Mouse (Mus musculus) left cerebral cortex, adult 2 months (tissue): ENCODE measurements around the gene Zfp568. TPM values are rescaled to one million over a fixed set of nuclear protein-coding genes. Genes with fewer than 3 reads are reported as not detected.
"Not testable (repeated sequence)": the region's sequence is repeated elsewhere in the genome, so short reads cannot be mapped to it uniquely, and the experiment has no call there.

Experiments
- DNase-seq, 2 experiments: peaks; one replicate each; pipeline ENCODE4 v3.0.0; 2021 to 2022; ENCODE audit warnings: low spot score in 2 of 2, mixed read lengths in 1 of 2; ENCODE audit errors: extremely low spot score in 1 of 2
- H3K27ac ChIP-seq: fragments of 200-600 bp; 2 replicates; pipeline ENCODE4 v1.8.1; 2022
- H3K4me3 ChIP-seq: fragments of 200-600 bp; 2 replicates; pipeline ENCODE4 v1.8.1; 2022
- CTCF ChIP-seq: fragments of 200-600 bp; IDR thresholded peaks from 2 replicates; pipeline ENCODE4 v1.8.1; 2022; ENCODE audit warnings: antibody characterized with exemption, mild to moderate bottlenecking, moderate library complexity
- intact Hi-C: fragments of 180-260 bp; cut with DNase I; formaldehyde crosslinking; loops from one replicate; pipeline ENCODE4 v1.15.1; 2025
- total RNA-seq, 2 experiments: library from RNA; stranded (reverse); gene quantifications; 2 replicates each; pipeline ENCODE4 v1.2.3; 2021

Gene Zfp568
- total RNA-seq, 2 experiments from 2014 or later = 3.6 to 3.9 TPM

DNA sequence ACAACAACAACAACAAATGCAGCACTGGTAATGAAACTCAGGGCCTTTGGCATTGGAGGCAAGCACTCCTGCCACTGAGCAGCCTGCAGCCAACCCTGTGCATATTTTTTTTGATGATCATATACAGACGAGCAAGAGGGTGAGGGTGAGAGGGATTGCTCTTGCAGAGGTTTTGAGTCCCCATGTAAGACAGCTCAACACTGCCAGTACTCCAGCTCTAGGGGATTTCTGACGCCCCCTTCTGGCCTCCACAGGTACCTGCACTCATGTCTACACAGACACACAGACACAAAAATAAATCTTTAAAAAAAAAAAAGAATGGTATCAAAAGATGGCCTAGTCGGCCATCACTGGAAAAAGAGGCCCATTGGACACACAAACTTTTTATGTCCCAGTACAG lies 24.8 kb upstream of the Zfp568 start:
- no peak; the same call in 1 of the 2 replicates for TF ChIP-seq CTCF
- no peak overlapping the region for H3K27ac ChIP-seq

DNA sequence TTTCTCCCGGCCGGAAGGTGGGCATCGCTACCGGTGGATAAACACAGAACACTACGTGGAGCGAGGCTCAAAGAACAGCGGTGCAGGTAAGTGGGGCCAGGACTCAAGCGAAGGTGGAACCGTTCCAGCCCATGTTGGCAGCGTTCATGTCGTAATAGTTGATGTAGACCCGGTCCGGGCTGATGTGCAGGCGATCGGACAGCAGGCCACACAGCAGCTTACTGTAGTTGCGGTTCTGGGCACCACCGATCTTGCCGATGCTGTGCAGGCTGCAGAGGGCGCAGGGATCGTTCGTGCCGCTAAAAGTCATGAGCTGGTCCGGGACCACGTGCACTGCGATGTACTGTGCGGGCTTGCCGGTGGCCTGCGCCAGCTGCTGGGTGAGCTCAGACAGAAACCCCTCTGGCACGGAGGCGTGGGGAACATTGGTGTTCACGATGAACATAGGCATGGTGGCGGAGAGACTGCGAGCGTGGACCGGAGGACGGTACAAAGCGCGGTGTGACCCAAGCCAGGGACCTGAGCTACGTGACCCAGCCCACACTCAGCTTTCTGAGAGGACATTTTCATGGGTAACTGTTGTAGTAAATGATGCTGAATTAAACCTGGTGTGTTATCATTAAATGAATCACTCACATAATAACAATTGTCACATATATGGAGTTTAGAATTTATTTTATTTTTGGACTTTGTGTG lies 18.5 kb upstream of the Zfp568 start:
- H3K4me3 ChIP-seq, intact Hi-C loops, H3K27ac ChIP-seq, DNase-seq: not testable (repeated sequence)

More for the DNA sequence above, 24.8 kb upstream of the Zfp568 start:
- H3K4me3 ChIP-seq = no peak overlapping the region
- no peak for DNase-seq
- intact Hi-C loops = no loop called here

DNA sequence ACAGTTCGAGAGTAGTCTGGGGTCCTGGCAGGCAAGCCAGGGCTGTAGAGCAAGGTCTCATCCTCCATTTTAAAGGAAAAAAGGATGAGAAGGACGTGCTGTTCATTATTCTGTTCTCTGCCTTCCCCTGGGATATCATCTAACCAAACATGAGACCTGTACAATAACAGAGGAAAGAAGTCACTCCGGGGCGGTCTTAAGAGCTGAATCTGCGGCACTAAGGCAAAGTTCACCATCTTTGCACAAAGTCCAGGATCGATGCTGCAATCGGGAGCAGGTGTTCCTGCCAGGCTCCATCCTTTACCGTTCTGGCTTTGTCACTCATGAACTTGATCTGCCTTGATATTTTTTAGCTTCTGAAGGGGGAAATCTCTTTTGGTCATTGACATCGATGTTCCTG lies 13.1 kb upstream of the Zfp568 start:
- H3K4me3 ChIP-seq = no peak overlapping the region
- no peak for DNase-seq
- no peak overlapping the region for H3K27ac ChIP-seq
- TF ChIP-seq CTCF = no peak
- intact Hi-C loops = no loop called here

DNA sequence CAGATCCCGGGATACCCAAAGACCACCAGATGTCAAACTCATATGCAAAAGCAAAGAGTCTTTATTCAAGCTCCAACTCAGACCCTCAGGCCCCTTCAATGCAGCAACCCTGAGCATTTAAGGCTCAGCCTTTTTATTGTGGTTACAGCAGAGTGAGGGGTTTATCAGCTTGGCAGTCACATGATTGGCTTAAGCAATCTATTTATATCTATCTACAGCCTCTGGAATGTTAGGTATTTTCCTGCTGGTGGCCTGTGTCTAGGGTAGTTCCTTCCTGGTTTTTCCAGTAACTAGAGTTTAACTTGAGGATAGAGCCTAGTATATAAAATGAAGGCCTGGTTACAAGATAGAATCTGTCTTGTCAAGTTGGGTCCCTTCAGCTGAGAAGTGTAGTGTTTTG lies 3.0 kb upstream of the Zfp568 start:
- no peak overlapping the region for H3K4me3 ChIP-seq
- intact Hi-C loops = no loop called here
- no peak overlapping the region for H3K27ac ChIP-seq
- DNase-seq = no peak
- TF ChIP-seq CTCF = no peak

DNA sequence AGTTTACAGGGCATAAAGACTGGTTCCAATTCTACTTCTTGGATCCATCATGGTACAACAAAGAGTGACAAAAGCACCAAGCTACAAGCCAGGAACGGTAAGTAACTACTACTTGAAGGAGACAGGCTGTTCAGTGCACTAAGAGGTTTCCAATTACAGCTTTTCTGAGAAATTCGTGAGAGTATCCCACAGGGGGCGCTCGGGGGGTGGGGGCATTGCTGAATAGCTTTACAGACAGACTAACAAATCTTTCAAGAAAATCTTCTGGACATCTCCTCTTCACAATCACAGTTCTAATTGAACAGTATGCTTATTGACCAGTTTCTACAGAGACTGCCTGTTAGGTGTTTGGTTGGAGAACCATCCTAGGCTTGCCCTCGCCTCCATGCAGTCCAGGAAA lies 2.3 kb upstream of the Zfp568 start:
- H3K4me3 ChIP-seq = no peak overlapping the region
- DNase-seq = no peak
- no peak; the same call in 1 of the 2 replicates for TF ChIP-seq CTCF
- H3K27ac ChIP-seq = no peak overlapping the region
- intact Hi-C loops = no loop called here

DNA sequence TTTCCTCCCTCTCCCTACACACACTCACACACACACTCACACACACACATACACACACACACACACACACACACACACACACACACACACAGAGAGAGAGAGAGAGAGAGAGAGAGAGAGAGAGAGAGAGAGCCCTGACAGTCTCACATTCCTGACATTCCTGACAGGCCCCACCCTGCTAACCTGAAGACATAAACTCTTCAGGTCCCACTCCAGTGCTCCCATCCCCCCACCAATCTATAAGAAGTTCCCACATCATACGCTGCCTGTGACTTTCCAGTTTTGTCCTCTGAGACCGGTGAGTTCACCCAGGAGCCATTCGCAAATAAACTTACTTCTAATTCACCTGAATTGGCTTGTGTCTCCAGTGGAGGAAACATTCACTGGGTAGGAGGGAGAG lies 1.9 kb upstream of the Zfp568 start:
- intact Hi-C loops = loop anchor here (2.0 kb wide), 2 partner anchors 27 to 163 kb away; partner anchors contain the start of gene Zfp74
- no peak for TF ChIP-seq CTCF
- Histone ChIP-seq H3K4me3 (no peak overlapping the region), H3K27ac (no peak overlapping the region)
- DNase-seq = no peak

DNA sequence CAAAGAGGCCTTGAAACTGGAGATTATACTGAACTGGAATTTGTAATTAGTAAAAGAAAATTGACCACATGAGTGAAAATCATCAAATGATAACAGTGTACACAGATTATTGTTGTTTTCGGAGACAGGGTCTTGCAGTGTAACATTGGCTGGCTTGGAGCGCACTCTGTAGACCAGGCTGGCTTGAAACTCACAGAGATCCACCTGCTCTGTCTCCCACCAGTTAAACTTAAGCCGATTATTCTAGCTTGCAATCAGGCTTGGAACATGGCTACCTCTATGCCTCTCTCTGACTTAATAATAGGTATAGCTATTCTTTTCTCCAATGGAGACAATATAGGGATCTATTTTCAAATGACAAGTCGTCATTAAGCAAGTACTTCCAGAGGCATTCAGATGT lies 1.4 kb upstream of the Zfp568 start:
- Histone ChIP-seq H3K4me3 (no peak overlapping the region), H3K27ac (no peak overlapping the region)
- DNase-seq = no peak
- TF ChIP-seq CTCF = no peak
- intact Hi-C loops = loop anchor here (2.0 kb wide), 2 partner anchors 28 to 164 kb away; partner anchors contain the start of gene Zfp74

DNA sequence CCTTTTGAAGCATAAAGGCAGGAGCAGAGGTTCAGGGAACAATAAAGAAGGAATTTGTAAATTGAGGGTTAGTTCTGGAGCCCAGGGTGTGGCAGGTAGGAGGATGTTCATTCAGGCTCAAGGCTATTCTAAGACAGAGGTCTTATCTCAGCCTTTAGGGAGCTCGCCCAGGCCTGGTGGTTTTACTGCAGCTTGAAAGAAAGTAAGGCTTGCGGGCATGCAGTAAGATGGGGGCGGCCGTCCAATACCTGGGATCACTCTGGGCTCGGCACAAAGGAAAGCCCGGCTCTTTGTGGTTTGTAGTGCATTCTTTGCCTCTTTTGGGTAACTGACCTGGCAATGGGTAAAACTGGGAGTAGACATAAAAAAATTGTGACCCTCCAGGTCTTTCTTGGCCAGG lies 824 bp upstream of the Zfp568 start:
- Histone ChIP-seq H3K27ac (peak overlapping the region; percentile 81), H3K4me3 (peak overlapping the region; percentile 92)
- intact Hi-C loops = loop anchor here (2.0 kb wide), 2 partner anchors 28 to 164 kb away; partner anchors contain the start of gene Zfp74
- TF ChIP-seq CTCF = no peak
- DNase-seq = no peak

DNA sequence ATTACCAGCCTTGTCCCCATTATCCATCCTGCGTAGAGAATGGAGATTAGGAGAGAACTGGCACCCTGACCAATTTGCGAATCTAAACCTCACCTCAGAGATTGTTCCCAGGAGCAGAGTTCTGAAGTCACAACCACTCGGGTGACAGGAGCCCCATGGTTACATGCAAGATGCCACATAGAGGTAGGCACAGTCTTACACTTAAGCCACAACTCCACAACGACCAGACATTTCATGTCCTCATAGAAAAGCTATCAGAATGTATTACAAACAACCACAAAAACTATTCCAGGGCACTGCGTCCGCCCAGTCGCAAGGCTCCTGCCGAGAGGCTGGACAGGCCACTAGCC lies 440 bp upstream of the Zfp568 start:
- intact Hi-C loops = loop anchor here (2.0 kb wide), 2 partner anchors 29 to 165 kb away; partner anchors contain the start of gene Zfp74
- TF ChIP-seq CTCF = no peak
- Histone ChIP-seq H3K4me3 (peak overlapping the region; percentile 92), H3K27ac (peak overlapping the region; percentile 81)
- DNase-seq = no peak

DNA sequence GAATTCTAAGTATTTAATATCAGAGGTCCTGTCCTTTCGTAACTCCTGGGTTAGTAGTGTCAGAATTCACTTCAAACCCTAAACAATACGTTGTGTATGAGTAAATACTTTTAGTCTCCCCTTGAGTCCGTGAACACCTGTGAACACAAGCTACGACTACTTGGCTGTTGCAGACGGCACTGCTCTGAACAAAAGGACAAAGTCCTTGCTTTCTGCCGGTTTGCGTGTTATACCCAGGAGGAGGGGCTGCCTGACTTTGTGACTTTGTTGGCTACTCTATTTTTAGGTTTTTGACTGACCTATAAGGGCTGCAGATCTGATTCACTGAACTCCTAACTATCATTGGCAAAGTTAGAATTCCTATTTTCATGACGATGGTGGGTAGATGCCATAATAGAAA lies 2.3 kb downstream of the Zfp568 start:
- no peak for DNase-seq
- Histone ChIP-seq H3K4me3 (no peak overlapping the region), H3K27ac (no peak overlapping the region)
- TF ChIP-seq CTCF = no peak
- intact Hi-C loops = no loop called here

DNA sequence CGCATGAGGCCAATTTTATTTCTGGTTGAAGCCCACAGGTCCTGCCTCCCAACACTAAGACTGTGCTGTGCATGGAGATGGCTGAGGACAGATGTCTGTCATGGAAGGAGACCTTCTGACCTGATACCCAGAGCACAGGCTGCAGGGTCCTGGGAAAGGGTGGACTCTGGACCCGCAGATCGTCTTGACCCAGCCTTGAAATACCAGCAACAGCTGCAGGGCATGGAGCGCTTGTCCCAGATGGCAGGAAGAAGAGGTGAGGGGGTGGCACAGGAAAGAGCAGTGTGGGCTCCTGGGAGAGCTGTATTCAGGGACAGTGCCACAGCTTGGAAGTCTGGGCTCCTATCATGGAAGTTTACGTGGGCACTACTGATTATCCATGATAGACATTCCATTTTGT lies 3.8 kb downstream of the Zfp568 start:
- Histone ChIP-seq H3K27ac (no peak overlapping the region), H3K4me3 (no peak overlapping the region)
- intact Hi-C loops = no loop called here
- no peak for TF ChIP-seq CTCF
- no peak for DNase-seq

DNA sequence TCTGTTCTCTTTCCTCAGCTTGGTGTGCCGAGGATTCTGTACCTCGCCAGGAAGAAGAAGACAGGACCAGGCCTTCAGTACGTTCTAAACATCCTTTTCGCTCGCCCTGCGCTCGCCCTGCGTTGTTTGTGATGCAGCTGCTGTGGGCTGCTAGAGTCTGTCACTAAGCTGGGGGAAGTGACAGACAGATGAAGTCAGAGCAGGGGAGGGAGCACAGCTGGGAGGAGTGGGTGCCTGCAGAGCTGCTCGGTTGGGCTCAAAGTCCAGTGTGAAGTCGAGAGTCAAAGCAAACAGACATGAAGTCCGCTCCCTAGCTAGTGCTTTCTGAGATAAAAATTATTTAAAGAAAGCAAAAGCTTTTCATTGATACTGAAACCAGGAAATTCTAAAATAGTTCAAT lies 5.3 kb downstream of the Zfp568 start:
- intact Hi-C loops = no loop called here
- Histone ChIP-seq H3K4me3 (no peak overlapping the region), H3K27ac (no peak overlapping the region)
- TF ChIP-seq CTCF = no peak
- no peak for DNase-seq

DNA sequence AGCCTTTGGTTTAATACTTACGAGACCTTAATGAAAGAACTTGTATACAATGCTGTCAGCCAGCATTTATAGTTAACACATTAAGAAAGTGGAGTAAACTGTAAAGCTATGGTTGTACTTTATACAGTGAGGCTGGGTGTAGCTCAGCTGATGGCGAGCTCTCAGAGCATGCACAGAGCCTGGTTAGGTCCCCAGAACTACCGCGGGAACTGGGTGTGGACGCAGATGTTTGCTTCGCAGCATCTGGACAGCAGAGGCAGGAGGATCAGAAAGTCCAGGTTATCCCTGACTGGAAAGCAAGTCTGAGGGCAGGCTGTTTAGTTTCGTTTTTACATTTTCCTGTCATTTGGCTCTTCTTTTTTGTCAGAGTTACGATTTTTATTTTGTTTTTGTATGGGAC lies 8.9 kb downstream of the Zfp568 start:
- Histone ChIP-seq H3K4me3 (no peak overlapping the region), H3K27ac (no peak overlapping the region)
- intact Hi-C loops = no loop called here
- TF ChIP-seq CTCF = no peak
- DNase-seq = no peak
